Mouse (Mus musculus): ENCODE data around the gene Zyg11b. TPM values are rescaled to one million over a fixed set of nuclear protein-coding genes. Genes with fewer than 3 reads are reported as not detected.

Zyg11b gene
- polyA plus RNA-seq, 1 experiment from 2014 or later = 16.8 TPM

DNA sequence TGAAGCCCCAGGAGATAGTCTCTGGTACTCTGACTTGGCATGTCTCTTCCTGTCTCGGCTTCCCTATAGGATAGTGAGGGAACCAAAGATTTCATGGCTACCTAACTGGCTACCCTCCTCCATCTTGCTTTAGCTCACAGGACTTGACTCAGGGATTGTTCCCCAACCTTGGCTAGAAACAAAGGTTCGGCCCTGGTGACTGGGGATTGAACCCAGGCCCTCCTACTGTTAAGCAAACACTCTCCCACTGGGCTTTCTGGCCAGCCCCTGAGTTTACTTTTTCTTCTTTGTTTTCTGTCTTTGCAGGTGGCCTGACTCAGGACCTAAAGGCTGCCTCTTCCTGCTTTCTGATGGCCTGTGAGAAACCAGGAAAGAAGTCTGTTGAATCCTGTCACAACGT lies 36.9 kb upstream of the Zyg11b start:
- no peaks in the 10 kb centered on the region for H3K27me3 ChIP-seq
- ATAC-seq (no peak), DNase-seq (ENCODE audit: low read depth, low spot score) (no peak)
- in situ Hi-C loops (cut with MboI; ENCODE audit: low pct_unique_long_range_greater_than_20kb) = no loop called here
- ChIA-PET POLR2A (no interaction called here), CTCF (interaction anchor here (1.7 kb wide), 1 partner anchor 152 kb away, joined by 6 read pairs; no protein-coding TSS in a partner anchor)
- TF ChIP-seq CTCF (IDR thresholded peaks at IDR 0.05) = no peak

- DNase-seq (ENCODE audit: low read depth, low spot score) = no peak
- H3K27me3 ChIP-seq = no peaks in the 10 kb centered on the region
- TF ChIP-seq CTCF (IDR thresholded peaks at IDR 0.05) = no peak
- no peak for ATAC-seq
- in situ Hi-C loops (cut with MboI; ENCODE audit: low pct_unique_long_range_greater_than_20kb) = no loop called here
- ChIA-PET POLR2A (interaction anchor here (0.6 kb wide), 1 partner anchor 336 kb away, joined by 3 read pairs; no protein-coding TSS in a partner anchor), CTCF (interaction anchor here (1.2 kb wide), 1 partner anchor 146 kb away, joined by 4 read pairs; no protein-coding TSS in a partner anchor)
These were observed 35.9 kb upstream of the Zyg11b start for GRCm38 (mm10) chr4:108336765-108337164.

GRCm38 (mm10) chr4:108335413-108335812 lies 34.5 kb upstream of the Zyg11b start:
- in situ Hi-C loops (cut with MboI; ENCODE audit: low pct_unique_long_range_greater_than_20kb) = no loop called here
- CTCF ChIA-PET = interaction anchor here (1.2 kb wide), 1 partner anchor 147 kb away, joined by 4 read pairs; no protein-coding TSS in a partner anchor
- no peak for TF ChIP-seq CTCF (IDR thresholded peaks at IDR 0.05)
- no peak for DNase-seq (ENCODE audit: low read depth, low spot score)
- POLR2A ChIA-PET = interaction anchor here (0.7 kb wide), 1 partner anchor 123 kb away, joined by 3 read pairs; no protein-coding TSS in a partner anchor
- no peak for ATAC-seq
- H3K27me3 ChIP-seq = no peaks in the 10 kb centered on the region

DNA sequence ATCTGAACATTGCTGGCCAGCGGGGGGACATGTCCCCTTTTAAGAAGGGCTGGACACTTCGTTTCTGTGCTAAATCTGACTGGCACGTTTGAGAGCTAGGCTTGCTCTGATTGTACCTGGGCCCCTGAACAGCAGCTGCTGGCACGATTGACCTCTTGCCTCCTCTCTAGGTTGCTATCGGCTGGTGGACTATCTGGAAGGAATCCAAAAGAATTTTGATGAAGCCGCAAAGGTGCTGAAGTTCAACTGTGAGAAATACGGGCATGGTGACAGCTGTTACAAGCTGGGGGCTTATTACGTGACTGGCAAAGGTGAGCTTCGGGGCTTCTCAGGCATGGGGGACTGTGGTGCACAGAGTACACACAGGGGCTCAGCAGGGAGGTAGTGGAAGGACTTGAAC lies 31.1 kb upstream of the Zyg11b start:
- no peak for DNase-seq (ENCODE audit: low read depth, low spot score)
- POLR2A ChIA-PET = interaction anchor here (0.7 kb wide), 1 partner anchor 456 kb away, joined by 3 read pairs; no protein-coding TSS in a partner anchor
- no peaks in the 10 kb centered on the region for H3K27me3 ChIP-seq
- TF ChIP-seq CTCF (IDR thresholded peaks at IDR 0.05) = no peak
- CTCF ChIA-PET = no interaction called here
- ATAC-seq = no peak
- in situ Hi-C loops (cut with MboI; ENCODE audit: low pct_unique_long_range_greater_than_20kb) = no loop called here

DNA sequence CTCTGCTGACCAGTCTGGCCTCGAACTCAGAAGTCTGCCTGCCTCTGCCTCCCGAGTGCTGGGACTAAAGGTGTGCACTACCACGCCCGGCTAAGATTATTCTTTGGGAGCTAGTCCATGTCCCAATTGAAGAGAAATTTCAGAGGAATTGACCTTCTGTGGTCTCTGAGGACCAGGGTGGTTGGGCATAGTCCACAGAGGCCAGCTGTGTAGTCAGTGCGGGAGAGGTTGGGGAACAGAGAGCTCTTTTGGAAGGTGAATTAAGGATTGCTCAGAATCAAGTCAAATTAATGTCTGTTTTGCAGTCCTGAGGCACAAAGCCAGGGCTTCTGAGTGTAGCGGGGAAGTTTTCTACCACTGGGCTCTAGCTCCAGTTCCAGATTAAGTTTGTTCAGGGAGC lies 28.9 kb upstream of the Zyg11b start:
- in situ Hi-C loops (cut with MboI; ENCODE audit: low pct_unique_long_range_greater_than_20kb) = no loop called here
- POLR2A ChIA-PET = interaction anchor here (0.6 kb wide), 1 partner anchor 836 kb away, joined by 3 read pairs; no protein-coding TSS in a partner anchor

GRCm38 (mm10) chr4:108327730-108328484 lies 27.0 kb upstream of the Zyg11b start, which contains the start of gene Coa7:
Gene Coa7 (plus strand): TSS chr4:108328140.
- no peaks in the 10 kb centered on the region for H3K27me3 ChIP-seq
- DNase-seq (ENCODE audit: low read depth, low spot score) (peak; percentile 80), ATAC-seq (peak; percentile 83)
- ChIA-PET POLR2A (no interaction called here), CTCF (interaction anchor here (1.3 to 1.8 kb wide), 4 partner anchors 12 to 162 kb away, joined by 3 to 12 read pairs (median 7); partner anchors contain the start of genes Echdc2 and Zyg11b)
- TF ChIP-seq CTCF (IDR thresholded peaks at IDR 0.05) = no peak
- in situ Hi-C loops (cut with MboI; ENCODE audit: low pct_unique_long_range_greater_than_20kb) = no loop called here

More for the DNA sequence above, 28.9 kb upstream of the Zyg11b start:
- no peak for TF ChIP-seq CTCF (IDR thresholded peaks at IDR 0.05)
- H3K27me3 ChIP-seq = no peaks in the 10 kb centered on the region
- DNase-seq (ENCODE audit: low read depth, low spot score) (no peak), ATAC-seq (no peak)
- CTCF ChIA-PET = no interaction called here

GRCm38 (mm10) chr4:108327071-108327579 lies 26.2 kb upstream of the Zyg11b start:
- CTCF ChIA-PET = interaction anchor here (1.0 to 1.9 kb wide), 9 partner anchors 12 to 396 kb away, joined by 3 to 12 read pairs (median 4); partner anchors contain the start of genes Echdc2 and Zyg11b
- POLR2A ChIA-PET = interaction anchor here (0.7 kb wide), 1 partner anchor 403 kb away, joined by 5 read pairs; no protein-coding TSS in a partner anchor
- no peaks in the 10 kb centered on the region for H3K27me3 ChIP-seq
- in situ Hi-C loops (cut with MboI; ENCODE audit: low pct_unique_long_range_greater_than_20kb) = no loop called here
- DNase-seq (ENCODE audit: low read depth, low spot score) = no peak
- peak; percentile 52 for TF ChIP-seq CTCF (IDR thresholded peaks at IDR 0.05)
- peak; percentile 54 for ATAC-seq

DNA sequence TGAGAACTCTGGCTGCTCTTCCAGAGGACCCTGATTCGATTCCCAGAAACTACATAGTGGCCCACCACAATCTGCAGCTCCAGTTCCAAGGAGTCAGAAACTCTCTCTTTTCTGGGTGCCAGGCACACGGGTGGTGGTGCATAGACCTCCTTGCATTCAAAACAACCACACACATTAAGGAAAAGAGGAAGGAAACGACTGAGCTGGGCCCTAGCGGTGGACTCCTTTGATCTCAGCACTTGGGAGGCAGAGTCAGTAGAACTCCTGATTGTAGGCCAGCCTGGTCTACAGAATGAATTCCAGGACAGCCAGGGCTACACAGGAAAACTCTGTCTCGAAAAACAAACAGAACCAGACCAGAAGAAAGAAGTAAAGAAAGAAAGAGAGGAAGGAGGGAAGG lies 22.7 kb upstream of the Zyg11b start:
- DNase-seq (ENCODE audit: low read depth, low spot score) (no peak), ATAC-seq (no peak)
- H3K27me3 ChIP-seq = no peaks in the 10 kb centered on the region
- ChIA-PET CTCF (no interaction called here), POLR2A (no interaction called here)
- no peak for TF ChIP-seq CTCF (IDR thresholded peaks at IDR 0.05)
- in situ Hi-C loops (cut with MboI; ENCODE audit: low pct_unique_long_range_greater_than_20kb) = no loop called here

GRCm38 (mm10) chr4:108320627-108321380 lies 19.9 kb upstream of the Zyg11b start:
- no peak for TF ChIP-seq CTCF (IDR thresholded peaks at IDR 0.05)
- ChIA-PET POLR2A (no interaction called here), CTCF (no interaction called here)
- ATAC-seq (no peak), DNase-seq (ENCODE audit: low read depth, low spot score) (no peak)
- in situ Hi-C loops (cut with MboI; ENCODE audit: low pct_unique_long_range_greater_than_20kb) = no loop called here
- H3K27me3 ChIP-seq = no peaks in the 10 kb centered on the region

DNA sequence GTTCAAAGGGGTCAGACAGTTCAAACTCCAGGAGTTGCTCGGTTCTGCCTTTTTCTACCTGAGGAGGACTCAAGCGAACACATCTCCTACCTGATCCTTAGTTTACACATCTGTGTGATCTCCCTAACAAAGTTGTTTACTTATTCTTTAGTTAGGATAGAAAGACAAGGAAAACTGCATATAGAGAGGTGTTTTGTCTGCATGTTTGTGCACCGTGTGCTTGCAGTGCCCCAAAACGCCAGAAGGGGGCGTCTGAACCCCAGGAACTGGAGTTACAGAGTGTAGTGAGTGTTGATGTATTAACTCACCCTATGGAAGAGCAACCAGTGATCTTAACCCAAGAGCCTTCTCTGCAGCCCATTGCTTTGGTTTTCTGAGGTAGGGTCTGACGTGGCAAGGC lies 18.9 kb upstream of the Zyg11b start:
- no peaks in the 10 kb centered on the region for H3K27me3 ChIP-seq
- ChIA-PET POLR2A (no interaction called here), CTCF (no interaction called here)
- no peak for TF ChIP-seq CTCF (IDR thresholded peaks at IDR 0.05)
- in situ Hi-C loops (cut with MboI; ENCODE audit: low pct_unique_long_range_greater_than_20kb) = loop anchor here (10.0 kb wide), 1 partner anchor 425 kb away; no protein-coding TSS in a partner anchor
- no peak for DNase-seq (ENCODE audit: low read depth, low spot score)
- ATAC-seq = no peak
